Mouse (Mus musculus): ENCODE data around the gene Tgm1. TPM values are rescaled to one million over a fixed set of nuclear protein-coding genes. Genes with fewer than 3 reads are reported as not detected.
A peak's percentile ranks its signal among the peaks of the same experiment; 100 is the strongest.

The Tgm1 gene
- polyA plus RNA-seq, 2 experiments, result 2.0 to 2.4 TPM

DNA sequence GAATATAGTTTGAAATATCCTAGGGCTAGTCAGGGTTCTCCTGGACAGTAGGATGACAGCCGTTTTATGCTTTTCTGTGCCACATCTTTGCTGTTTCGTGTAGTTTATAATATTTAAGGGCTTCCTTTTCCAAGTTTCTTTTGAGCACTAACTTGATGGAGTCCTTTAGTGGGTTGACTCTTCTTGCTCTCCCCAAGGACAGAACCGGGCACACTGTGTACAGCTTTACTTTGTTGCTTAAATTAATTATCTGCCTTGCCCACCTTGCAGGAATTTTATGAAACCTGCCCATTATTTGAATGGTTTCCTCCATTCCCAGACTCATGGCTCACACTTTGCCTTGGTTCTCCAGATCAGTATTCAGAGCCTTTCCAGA lies 31.6 kb downstream of the Tgm1 start:
- peak overlapping the region; percentile 85 for H3K4me2 ChIP-seq (ENCODE audit: low read depth)
- peaks cover 27% of the 10 kb centered on the region for H3K36me3 ChIP-seq (replicated peaks; ENCODE audit: control insufficient read depth, insufficient read depth, low read depth)
- peak overlapping the region; percentile 79 to 91 for H3K4me3 ChIP-seq (ENCODE audit: insufficient read depth in 1 of 2, low read depth in 2 of 2, low read length in 2 of 2)
- WGBS (ENCODE audit: insufficient replicate concordance), result 14% methylated on average over 3 of the region's 3 CpGs
- no peaks in the 10 kb centered on the region for H3K9me3 ChIP-seq (ENCODE audit: control insufficient read depth, low read length)
- peak overlapping the region; percentile 76 for H3K9ac ChIP-seq (replicated peaks)
- ATAC-seq (ENCODE audit: insufficient read depth), result peak; percentile 14; the same call in 1 of the 2 replicates
- H3K4me1 ChIP-seq (replicated peaks; ENCODE audit: control insufficient read depth in 2 of 2, insufficient read depth in 2 of 2, low read length in 1 of 2), result peaks cover 2 to 9% of the 10 kb centered on the region in 2 experiments; a peak in 3 of 4 replicates
- H3K27me3 ChIP-seq (ENCODE audit: control insufficient read depth, insufficient read depth, low read length), result no peaks in the 10 kb centered on the region
- H3K27ac ChIP-seq, result peak overlapping the region; percentile 80
- no peak for TF ChIP-seq CTCF (IDR thresholded peaks at IDR 0.05; ENCODE audit: low read depth)
- TF ChIP-seq EP300 (IDR thresholded peaks at IDR 0.05; ENCODE audit: low read depth), result no peak
- DNase-seq (ENCODE audit: low read depth in 3 of 3, low spot score in 3 of 3), result no peak

DNA sequence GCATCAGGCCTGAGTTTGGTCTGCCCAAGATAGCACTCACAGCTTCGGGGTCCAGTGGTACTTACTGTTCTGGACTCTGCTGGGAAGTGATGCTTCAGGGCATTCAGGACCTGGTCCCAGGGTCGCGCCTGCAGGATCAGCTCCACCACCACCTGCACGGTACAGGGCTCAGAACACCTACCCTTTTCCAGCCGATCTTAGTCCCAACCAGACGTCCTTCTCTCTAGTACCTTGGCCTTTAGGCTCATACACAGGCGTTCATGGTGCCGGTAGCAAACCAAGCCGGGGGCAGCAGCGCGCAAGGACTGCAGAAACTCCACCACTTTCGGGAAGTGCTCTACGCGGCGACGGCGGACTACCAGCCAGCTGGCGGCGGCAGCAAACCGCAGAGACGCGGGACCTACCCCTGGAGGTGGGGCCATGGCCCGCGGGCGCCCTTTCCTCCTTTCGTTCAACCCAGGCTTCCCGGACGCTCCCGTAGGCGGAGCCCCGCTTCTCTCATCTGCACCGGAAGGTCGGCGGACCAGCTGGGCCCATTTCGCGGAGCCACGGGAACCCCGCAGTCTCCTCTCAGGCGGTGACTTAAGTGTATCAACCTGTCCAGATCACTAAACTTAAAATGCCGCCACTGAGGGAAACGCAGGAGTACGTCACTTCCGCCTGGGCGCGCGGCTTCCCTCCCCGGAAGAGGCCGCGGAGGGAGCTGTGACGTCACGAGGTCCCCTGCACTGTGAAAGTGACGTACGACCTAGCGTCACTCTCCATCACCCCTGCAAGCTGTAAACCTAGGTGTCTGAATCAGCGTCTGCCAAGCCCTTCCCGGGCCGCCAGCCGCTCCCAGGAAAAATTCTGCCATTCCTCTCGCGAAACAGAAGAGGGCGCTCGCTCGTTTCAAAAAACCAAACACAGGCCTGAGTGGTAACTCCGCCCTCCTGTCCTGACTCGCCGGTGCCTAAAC lies 32.3 kb downstream of the Tgm1 start, which contains the start of gene Tinf2:
TSS of gene Tinf2 (minus strand) at position 661 of the 958 bp plus-strand sequence.
- Histone ChIP-seq H3K9me3 (ENCODE audit: control insufficient read depth, low read length) (no peaks in the 10 kb centered on the region), H3K4me1 (replicated peaks; ENCODE audit: control insufficient read depth in 2 of 2, insufficient read depth in 2 of 2, low read length in 1 of 2) (peaks cover 2 to 9% of the 10 kb centered on the region in 2 experiments; a peak in 3 of 4 replicates), H3K9ac (replicated peaks) (peak within 1 kb of the TSS; percentile 76), H3K27ac (peak within 1 kb of the TSS; percentile 80), H3K36me3 (replicated peaks; ENCODE audit: control insufficient read depth, insufficient read depth, low read depth) (peaks cover 33% of the 10 kb centered on the region), H3K4me3 (ENCODE audit: insufficient read depth in 1 of 2, low read depth in 2 of 2, low read length in 2 of 2) (peak within 1 kb of the TSS; percentile 79 to 91), H3K4me2 (ENCODE audit: low read depth) (peak within 1 kb of the TSS; percentile 85), H3K27me3 (ENCODE audit: control insufficient read depth, insufficient read depth, low read length) (no peaks in the 10 kb centered on the region)
- peak; percentile 94 to 95 (median 95) for DNase-seq (ENCODE audit: low read depth in 3 of 3, low spot score in 3 of 3)
- WGBS (ENCODE audit: insufficient replicate concordance), result under 1% methylated on average over 66 of the region's 66 CpGs
- ATAC-seq (ENCODE audit: insufficient read depth), result peak; percentile 94
- TF ChIP-seq CTCF (IDR thresholded peaks at IDR 0.05; ENCODE audit: low read depth) (peak; percentile 91), EP300 (IDR thresholded peaks at IDR 0.05; ENCODE audit: low read depth) (peak; percentile 12)

DNA sequence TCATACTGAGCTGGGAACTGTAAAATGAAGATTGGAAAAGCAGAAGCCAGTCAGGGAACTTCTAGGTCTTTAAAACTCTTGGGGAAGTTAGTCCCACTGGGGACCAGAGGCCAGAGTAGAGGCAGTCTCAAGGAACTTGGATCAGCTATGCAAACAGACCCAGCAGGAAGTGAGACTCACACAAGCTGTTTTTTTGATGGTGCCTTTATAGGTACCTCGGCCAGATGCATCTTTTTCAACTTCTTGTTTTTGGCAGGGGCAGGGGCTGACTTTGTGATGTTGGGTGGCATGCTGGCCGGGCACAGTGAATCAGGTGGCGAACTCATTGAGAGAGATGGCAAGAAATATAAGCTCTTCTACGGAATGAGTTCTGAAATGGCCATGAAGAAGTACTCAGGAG lies 36.1 kb downstream of the Tgm1 start:
- 70% methylated on average over 4 of the region's 4 CpGs for WGBS (ENCODE audit: insufficient replicate concordance)
- no peak overlapping the region for H3K9ac ChIP-seq (replicated peaks)
- peaks cover 2 to 12% of the 10 kb centered on the region in 2 experiments; a peak in 3 of 4 replicates for H3K4me1 ChIP-seq (replicated peaks; ENCODE audit: control insufficient read depth in 2 of 2, insufficient read depth in 2 of 2, low read length in 1 of 2)
- no peak for TF ChIP-seq CTCF (IDR thresholded peaks at IDR 0.05; ENCODE audit: low read depth)
- no peak for TF ChIP-seq EP300 (IDR thresholded peaks at IDR 0.05; ENCODE audit: low read depth)
- no peak overlapping the region for H3K27ac ChIP-seq
- H3K4me3 ChIP-seq (ENCODE audit: insufficient read depth in 1 of 2, low read depth in 2 of 2, low read length in 2 of 2), result no peak overlapping the region
- H3K36me3 ChIP-seq (replicated peaks; ENCODE audit: control insufficient read depth, insufficient read depth, low read depth), result peaks cover 43% of the 10 kb centered on the region
- ATAC-seq (ENCODE audit: insufficient read depth) (no peak), DNase-seq (ENCODE audit: low read depth in 3 of 3, low spot score in 3 of 3) (no peak)
- H3K27me3 ChIP-seq (ENCODE audit: control insufficient read depth, insufficient read depth, low read length), result no peaks in the 10 kb centered on the region
- no peak overlapping the region for H3K4me2 ChIP-seq (ENCODE audit: low read depth)
- no peaks in the 10 kb centered on the region for H3K9me3 ChIP-seq (ENCODE audit: control insufficient read depth, low read length)

DNA sequence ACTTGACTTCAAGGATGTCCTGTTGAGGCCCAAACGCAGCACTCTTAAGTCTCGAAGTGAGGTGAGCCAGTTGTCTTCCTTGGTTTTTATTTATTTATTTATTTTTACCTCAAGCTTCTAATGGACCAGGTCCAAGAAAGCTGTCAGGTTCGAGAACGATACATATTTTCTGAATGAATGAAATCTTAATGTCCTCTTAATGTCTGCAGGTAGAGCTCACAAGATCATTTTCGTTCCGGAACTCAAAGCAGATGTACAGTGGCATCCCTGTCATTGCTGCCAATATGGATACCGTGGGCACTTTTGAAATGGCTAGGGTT lies 41.0 kb downstream of the Tgm1 start:
- no peaks in the 10 kb centered on the region for H3K27me3 ChIP-seq (ENCODE audit: control insufficient read depth, insufficient read depth, low read length)
- H3K9me3 ChIP-seq (ENCODE audit: control insufficient read depth, low read length), result no peaks in the 10 kb centered on the region
- H3K9ac ChIP-seq (replicated peaks), result peak overlapping the region; percentile 90
- peaks cover 3 to 4% of the 10 kb centered on the region in 2 experiments; a peak in 2 of 4 replicates for H3K4me1 ChIP-seq (replicated peaks; ENCODE audit: control insufficient read depth in 2 of 2, insufficient read depth in 2 of 2, low read length in 1 of 2)
- H3K36me3 ChIP-seq (replicated peaks; ENCODE audit: control insufficient read depth, insufficient read depth, low read depth), result peaks cover 22% of the 10 kb centered on the region
- no peak for DNase-seq (ENCODE audit: low read depth in 3 of 3, low spot score in 3 of 3)
- no peak for TF ChIP-seq CTCF (IDR thresholded peaks at IDR 0.05; ENCODE audit: low read depth)
- TF ChIP-seq EP300 (IDR thresholded peaks at IDR 0.05; ENCODE audit: low read depth), result no peak
- H3K4me2 ChIP-seq (ENCODE audit: low read depth), result peak overlapping the region; percentile 95
- peak overlapping the region; percentile 90 for H3K27ac ChIP-seq
- 56% methylated on average over 7 of the region's 7 CpGs for WGBS (ENCODE audit: insufficient replicate concordance)
- ATAC-seq (ENCODE audit: insufficient read depth), result no peak
- H3K4me3 ChIP-seq (ENCODE audit: insufficient read depth in 1 of 2, low read depth in 2 of 2, low read length in 2 of 2), result peak overlapping the region; percentile 90 to 99
